Mouse (Mus musculus) lung, embryonic 16.5 days (tissue): ENCODE measurements around the gene Cic. TPM values are rescaled to one million over a fixed set of nuclear protein-coding genes. Genes with fewer than 3 reads are reported as not detected.

Experiments used
- ATAC-seq: fragments of 200-750 bp; cut with Nextera tagmentation; 2 replicates; pipeline ENCODE4 v1.8.0; 2017; ENCODE audit warnings: low read depth, mild to moderate bottlenecking, moderate library complexity
- H3K27ac ChIP-seq: fragments of 300-500 bp; sonication (generic); 2 replicates; pipeline ENCODE4 v1.5.1; 2014; ENCODE audit warnings: mild to moderate bottlenecking, control low read depth, low read length
- H3K27me3 ChIP-seq: fragments of 300-500 bp; sonication (generic); 2 replicates; pipeline ENCODE4 v1.6.1; 2014; ENCODE audit warnings: low read depth, low read length, mixed read lengths; ENCODE audit not compliant: control insufficient read depth, insufficient read depth
- H3K36me3 ChIP-seq: fragments of 300-500 bp; sonication (generic); 2 replicates; pipeline ENCODE4 v1.6.1; 2014; ENCODE audit warnings: low read length; ENCODE audit not compliant: control insufficient read depth, insufficient read depth
- H3K4me1 ChIP-seq: fragments of 300-500 bp; sonication (generic); replicated peaks from 2 replicates; pipeline ENCODE4 v1.6.1; 2014; ENCODE audit warnings: low read length, mixed read lengths; ENCODE audit not compliant: control insufficient read depth, insufficient read depth
- H3K4me2 ChIP-seq: fragments of 300-500 bp; sonication (generic); 2 replicates; pipeline ENCODE4 v1.6.1; 2014; ENCODE audit warnings: low read depth, low read length, control low read depth
- H3K4me3 ChIP-seq: fragments of 300-500 bp; sonication (generic); 2 replicates; pipeline ENCODE4 v1.5.1; 2014; ENCODE audit warnings: mild to moderate bottlenecking, low read length, control low read depth
- H3K9ac ChIP-seq: fragments of 300-500 bp; sonication (generic); 2 replicates; pipeline ENCODE4 v1.6.1; 2014; ENCODE audit warnings: low read length, control low read depth
- H3K9me3 ChIP-seq: fragments of 300-500 bp; sonication (generic); 2 replicates; pipeline ENCODE4 v1.6.1; 2016; ENCODE audit warnings: low read length; ENCODE audit not compliant: control insufficient read depth
- WGBS: fragments of 180-500 bp; shearing (Covaris S2); extraction: QIAGEN DNeasy Blood & Tissue Kit; methylation state at CpG from one replicate; pipeline ENCODE4 v1.1.7; 2014; 5-methylcytosine and 5-hydroxymethylcytosine counted together
- polyA plus RNA-seq: library from polyadenylated mRNA; unstranded; fragments of >200 nt; fragmentation: Nextera tagmentation; extraction: Ambion mirVana; gene quantifications from 2 replicates; pipeline ENCODE4 v1.2.1, GENCODE M21; 2015

Gene Cic
- 23.5 and 28.9 TPM in 2 replicates for polyA plus RNA-seq

DNA sequence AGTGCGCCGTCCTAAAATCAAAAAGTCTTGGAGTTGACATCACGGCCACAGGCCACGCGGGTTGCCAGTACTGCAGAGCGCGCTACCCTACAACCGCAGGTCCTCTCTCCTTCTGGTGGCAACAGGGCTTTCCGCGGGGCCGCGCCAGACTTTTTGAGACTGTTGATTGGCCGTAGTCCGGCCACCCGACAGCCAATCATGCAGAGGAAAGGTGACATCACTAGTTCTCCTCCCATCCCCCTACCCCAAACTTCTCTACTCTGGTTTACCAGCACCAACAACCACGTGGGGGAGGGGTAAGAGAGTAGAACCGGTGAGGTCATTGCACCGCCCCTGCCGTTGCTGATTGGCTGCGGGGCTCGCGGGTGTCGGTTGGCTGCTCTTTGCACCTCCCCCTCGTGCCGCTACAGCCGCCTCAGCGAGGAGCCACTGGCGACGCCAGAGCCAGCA lies at the start of gene Cic:
Gene Cic (plus strand): TSS at position 404 of the 450 bp plus-strand sequence.
- H3K9me3 ChIP-seq, result no peaks in the 10 kb centered on the region
- 0% methylated on average over 29 of the region's 29 CpGs for WGBS
- peaks cover 7% of the 10 kb centered on the region for H3K36me3 ChIP-seq
- H3K27ac ChIP-seq, result peak within 1 kb of the TSS; percentile 95
- ATAC-seq, result peak; percentile 90
- no peaks in the 10 kb centered on the region for H3K27me3 ChIP-seq
- H3K4me3 ChIP-seq, result peak within 1 kb of the TSS; percentile 80
- peak within 1 kb of the TSS; percentile 82 for H3K4me2 ChIP-seq
- H3K4me1 ChIP-seq, result peaks cover 17% of the 10 kb centered on the region
- H3K9ac ChIP-seq, result peak within 1 kb of the TSS; percentile 84

DNA sequence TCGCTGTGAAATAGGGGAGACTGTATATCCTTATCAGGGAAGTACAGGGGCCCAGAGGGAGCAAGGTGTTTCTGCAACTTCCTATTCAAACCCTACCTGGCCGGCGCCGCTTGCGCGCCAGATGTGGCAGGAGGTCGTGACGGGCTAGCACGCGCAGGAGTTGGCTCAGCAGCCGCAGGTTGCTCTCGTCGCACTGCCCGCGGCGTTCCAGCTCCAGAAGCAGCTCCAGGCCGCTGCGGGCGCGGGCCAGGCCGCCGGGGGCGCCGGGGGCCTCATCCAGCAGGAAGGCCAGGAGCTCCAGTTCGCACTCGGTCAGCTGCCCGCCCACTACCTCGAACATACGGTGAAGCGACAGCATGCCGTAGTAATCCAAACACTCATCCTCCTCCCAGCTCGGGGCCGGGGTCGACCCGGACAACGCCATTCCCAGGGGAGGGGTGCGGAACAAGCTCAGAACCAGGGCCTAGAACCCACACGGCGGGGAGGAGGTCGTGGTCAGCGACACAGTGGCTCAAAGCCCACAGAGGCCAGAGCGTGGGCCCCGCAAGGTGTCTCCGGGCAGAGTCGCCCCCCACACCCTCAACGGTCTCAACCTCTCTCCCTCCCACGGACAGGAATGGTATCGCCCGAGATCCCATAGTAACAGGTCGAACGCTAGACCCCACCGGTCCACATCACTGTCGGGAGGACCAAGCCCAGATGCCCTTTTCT lies 48.6 kb upstream of the Cic start:
- H3K4me3 ChIP-seq, result peak overlapping the region; percentile 83
- peaks cover 27% of the 10 kb centered on the region for H3K4me1 ChIP-seq
- peak overlapping the region; percentile 76 for H3K27ac ChIP-seq
- peak overlapping the region; percentile 85 for H3K4me2 ChIP-seq
- WGBS, result under 1% methylated on average over 53 of the region's 53 CpGs
- peak overlapping the region; percentile 84 for H3K9ac ChIP-seq
- no peaks in the 10 kb centered on the region for H3K9me3 ChIP-seq
- ATAC-seq, result 0 out of 2 replicates have a peak, but pooled peaks have one; percentile 3
- no peaks in the 10 kb centered on the region for H3K27me3 ChIP-seq
- H3K36me3 ChIP-seq, result no peaks in the 10 kb centered on the region

DNA sequence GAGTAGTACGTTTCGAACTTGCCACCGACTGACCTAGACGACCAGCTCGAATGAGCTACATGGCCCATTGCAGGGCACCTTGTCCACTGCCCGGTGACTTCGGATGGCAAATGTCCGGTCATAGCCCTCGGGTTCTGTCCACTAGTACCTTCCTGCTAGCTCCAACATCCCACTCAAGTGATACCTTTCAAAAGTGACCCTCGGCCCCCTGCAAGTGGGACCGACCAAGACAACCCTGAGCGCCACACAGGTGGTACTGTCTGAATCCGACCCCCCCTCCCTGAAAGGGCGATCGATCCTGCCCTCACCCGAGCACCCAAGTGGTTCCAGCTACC lies 48.1 kb upstream of the Cic start:
- no peaks in the 10 kb centered on the region for H3K9me3 ChIP-seq
- peak overlapping the region; percentile 76 for H3K27ac ChIP-seq
- H3K4me2 ChIP-seq, result peak overlapping the region; percentile 85
- H3K4me1 ChIP-seq, result peaks cover 27% of the 10 kb centered on the region
- 0% methylated on average over 16 of the region's 16 CpGs for WGBS
- peaks cover under 1% of the 10 kb centered on the region; the same call in 1 of the 2 replicates for H3K36me3 ChIP-seq
- no peak; the same call in none of the 2 replicates for ATAC-seq
- H3K27me3 ChIP-seq, result no peaks in the 10 kb centered on the region
- H3K4me3 ChIP-seq, result peak overlapping the region; percentile 83
- peak overlapping the region; percentile 84 for H3K9ac ChIP-seq

DNA sequence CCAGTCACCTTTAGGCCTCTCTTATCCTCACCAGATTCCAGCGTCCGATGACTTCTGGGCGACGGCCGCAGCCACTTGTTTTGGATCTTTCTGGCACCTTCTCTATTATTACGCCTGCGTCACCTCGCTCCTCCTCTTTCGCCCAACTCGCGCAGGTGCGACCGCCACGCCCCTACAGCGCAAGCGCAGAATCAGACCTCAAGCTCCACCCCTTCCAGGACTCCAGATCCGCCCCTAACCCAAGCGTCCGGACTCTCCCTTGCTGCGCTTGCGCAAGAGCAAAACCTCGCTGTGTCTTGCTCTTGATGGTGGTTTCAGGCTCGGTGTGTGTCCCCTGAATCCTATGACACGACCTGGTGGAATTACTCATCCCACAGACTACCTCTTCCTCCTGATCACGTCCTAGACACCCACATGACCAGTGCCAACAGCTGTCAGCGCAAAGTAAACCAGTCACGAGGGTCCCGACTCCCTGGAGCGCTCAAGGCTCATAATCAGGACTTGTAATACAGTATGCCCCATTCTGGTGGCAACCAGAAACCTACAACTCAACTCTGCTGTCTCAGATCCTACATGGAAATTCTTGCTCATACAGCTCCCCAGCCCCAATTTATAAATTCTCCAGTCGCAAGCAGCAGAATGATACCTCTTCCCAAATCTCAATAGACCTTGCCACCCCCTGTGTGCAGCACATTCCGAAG lies 47.6 kb upstream of the Cic start:
- peak overlapping the region; percentile 84 for H3K9ac ChIP-seq
- peak overlapping the region; percentile 85 for H3K4me2 ChIP-seq
- peaks cover 2% of the 10 kb centered on the region; the same call in 1 of the 2 replicates for H3K36me3 ChIP-seq
- H3K27me3 ChIP-seq, result no peaks in the 10 kb centered on the region
- peak overlapping the region; percentile 83 for H3K4me3 ChIP-seq
- peak overlapping the region; percentile 76 for H3K27ac ChIP-seq
- 2% methylated on average over 31 of the region's 31 CpGs for WGBS
- peak; percentile 72 for ATAC-seq
- no peaks in the 10 kb centered on the region for H3K9me3 ChIP-seq
- H3K4me1 ChIP-seq, result peaks cover 27% of the 10 kb centered on the region

DNA sequence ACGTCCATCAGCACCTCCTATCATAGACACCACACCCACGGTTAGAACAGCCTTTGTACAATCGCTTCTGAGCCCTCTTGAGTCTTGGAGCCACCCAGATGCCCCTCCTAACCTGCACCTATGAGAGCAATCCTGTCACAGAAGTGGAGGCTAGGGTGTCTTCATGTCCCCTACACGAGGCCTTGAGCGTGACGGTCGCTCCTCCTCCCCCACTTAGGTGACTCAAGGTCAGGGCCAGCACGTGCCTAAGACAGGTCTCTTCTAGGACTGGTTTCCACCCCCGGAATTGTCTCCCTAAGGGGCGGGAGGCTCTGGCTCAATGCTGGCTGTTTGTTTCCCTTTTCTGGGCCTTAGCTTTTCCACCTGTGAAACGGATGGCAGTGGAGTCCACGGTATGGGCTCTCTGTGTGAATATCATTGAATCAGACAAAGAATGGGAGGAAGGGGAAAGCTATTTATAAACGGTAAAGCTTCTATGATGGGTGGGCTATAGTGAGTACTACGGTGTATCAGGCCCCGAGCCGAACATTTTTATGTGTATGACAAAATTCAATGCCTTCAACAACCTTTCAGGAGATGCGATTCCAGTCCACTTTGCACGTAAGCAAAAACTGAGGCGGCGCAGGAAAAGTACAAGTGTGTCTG lies 46.9 kb upstream of the Cic start, which contains the start of gene Dedd2:
Gene Dedd2 (minus strand): TSS at position 159 of the 645 bp plus-strand sequence.
- Histone ChIP-seq H3K9me3 (no peaks in the 10 kb centered on the region), H3K27me3 (no peaks in the 10 kb centered on the region), H3K4me3 (peak within 1 kb of the TSS; percentile 83), H3K4me2 (peak within 1 kb of the TSS; percentile 85), H3K4me1 (peaks cover 27% of the 10 kb centered on the region), H3K27ac (peak within 1 kb of the TSS; percentile 94), H3K36me3 (peaks cover 8% of the 10 kb centered on the region), H3K9ac (peak within 1 kb of the TSS; percentile 86)
- 3% methylated on average over 20 of the region's 20 CpGs for WGBS
- ATAC-seq, result no peak

DNA sequence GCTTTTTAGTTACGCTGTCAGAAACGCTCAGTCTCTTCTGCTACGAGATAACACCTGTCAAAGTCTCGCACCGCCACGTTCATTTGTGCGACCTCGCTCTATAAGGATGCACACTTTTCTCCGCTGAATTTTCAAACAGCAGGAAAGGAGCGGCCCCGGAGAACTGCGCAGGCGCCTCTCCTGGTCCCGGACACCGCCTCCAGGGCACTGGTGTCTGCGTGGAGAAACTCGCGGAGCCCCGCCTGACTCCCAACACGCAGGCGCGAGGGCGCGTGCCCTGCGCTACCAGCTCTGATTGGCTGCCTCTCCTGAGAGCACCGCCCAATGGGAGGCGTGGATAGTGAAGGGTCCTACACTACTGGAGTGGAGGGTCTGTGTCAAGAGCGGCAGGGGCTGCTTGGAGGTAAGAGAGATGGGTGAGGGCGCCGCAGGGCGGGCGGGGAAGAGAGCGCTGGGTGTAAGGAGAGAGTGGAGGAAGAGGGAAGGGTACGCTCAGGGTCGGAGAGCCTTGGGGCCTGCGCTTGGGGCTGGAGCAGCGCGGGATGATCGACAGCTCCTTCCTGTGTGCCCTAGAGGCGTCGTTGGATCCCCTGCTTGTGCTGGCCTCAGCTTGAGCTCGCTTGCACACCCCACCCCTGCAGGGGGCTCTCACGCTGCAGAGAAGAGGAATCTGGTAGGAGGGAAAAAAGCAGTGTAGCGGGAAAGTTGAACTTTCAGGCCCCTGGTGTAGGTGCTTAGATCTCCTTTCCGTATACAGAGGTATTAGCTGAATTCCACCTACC lies 46.2 kb upstream of the Cic start, which contains the start of gene Zfp526:
Gene Zfp526 (plus strand): TSS at position 324 of the 782 bp plus-strand sequence.
- peak; percentile 95 for ATAC-seq
- H3K27ac ChIP-seq, result peak within 1 kb of the TSS; percentile 94
- no peaks in the 10 kb centered on the region for H3K27me3 ChIP-seq
- WGBS, result under 1% methylated on average over 40 of the region's 45 CpGs
- H3K4me2 ChIP-seq, result peak within 1 kb of the TSS; percentile 85
- H3K9ac ChIP-seq, result peak within 1 kb of the TSS; percentile 86
- peaks cover 27% of the 10 kb centered on the region for H3K4me1 ChIP-seq
- H3K36me3 ChIP-seq, result peaks cover 15% of the 10 kb centered on the region
- H3K4me3 ChIP-seq, result peak within 1 kb of the TSS; percentile 83
- no peaks in the 10 kb centered on the region for H3K9me3 ChIP-seq

DNA sequence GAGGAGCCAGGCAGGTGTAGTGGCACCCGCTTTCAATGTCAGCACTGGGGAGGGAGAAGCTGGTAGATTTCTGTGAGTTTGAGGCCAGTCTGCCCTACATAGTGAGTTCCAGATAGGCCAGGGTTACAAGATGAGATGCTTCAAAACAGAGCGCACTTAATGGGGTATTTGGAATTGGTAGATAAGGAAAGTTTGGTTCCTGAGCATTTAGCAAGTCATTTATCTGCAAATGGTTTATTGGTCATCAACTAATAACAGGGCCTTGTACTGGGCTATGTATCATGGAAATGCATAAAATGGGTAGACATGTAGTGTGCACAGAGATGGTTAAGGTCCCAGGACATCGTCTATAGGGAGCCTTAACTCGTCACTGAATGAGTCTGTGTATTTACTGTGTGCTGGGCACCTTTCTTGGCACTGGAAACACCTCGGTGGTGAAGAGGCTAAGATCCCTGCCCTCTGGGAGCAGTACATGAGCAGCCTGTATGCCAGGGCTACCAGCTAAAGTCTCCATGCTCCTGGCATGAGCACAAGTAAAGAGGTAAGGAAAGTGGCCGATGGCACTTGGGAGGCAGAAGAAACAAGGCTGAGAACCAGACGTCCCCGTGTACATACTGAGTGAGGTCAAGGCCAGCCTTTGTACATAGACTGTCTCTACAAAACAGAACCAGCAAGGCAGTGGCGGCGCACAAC lies 45.1 kb upstream of the Cic start:
- Histone ChIP-seq H3K27ac (no peak overlapping the region), H3K4me2 (peak overlapping the region; percentile 85), H3K4me1 (peaks cover 27% of the 10 kb centered on the region), H3K4me3 (peak overlapping the region; percentile 83), H3K9me3 (no peaks in the 10 kb centered on the region), H3K27me3 (no peaks in the 10 kb centered on the region), H3K36me3 (peaks cover 23% of the 10 kb centered on the region), H3K9ac (peak overlapping the region; percentile 86)
- no peak for ATAC-seq
- 72% methylated on average over 10 of the region's 10 CpGs for WGBS

DNA sequence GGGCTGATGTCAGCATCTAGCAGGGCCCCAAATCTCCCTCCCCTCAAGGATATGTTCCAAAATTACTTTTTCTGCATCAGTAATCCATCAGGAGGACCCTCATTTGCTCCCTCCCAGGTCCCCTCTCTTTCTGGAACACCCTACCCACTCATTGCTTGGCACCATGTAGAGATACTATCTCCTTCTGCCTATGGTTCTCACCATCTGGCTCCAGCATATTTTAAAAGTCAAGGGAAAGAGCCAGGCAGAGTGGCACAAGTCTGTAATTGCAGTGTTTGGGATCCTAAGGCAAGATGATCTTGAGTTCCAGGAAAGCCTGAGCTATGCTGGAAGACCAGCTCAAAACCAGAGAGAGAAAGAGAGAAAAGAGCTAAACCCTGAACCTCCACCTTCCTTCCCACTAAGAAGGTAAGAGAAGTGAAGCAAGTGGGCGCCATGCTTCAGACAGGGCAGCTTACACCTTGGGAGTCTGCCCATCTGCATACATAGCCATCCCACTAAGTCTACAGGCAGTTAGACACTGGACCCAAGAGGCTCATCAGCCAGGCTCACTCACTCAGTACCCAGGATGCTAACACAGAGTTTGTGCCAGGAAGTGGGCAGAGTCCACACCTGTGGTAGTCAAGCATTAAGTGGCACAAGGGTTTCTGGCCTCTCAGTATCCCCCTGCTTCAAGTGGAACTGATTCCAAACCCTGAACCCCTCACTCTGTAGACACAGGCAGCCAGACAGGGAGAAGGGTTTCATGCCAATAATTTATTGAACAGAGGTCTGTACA lies 39.8 kb upstream of the Cic start:
- Histone ChIP-seq H3K4me3 (no peak overlapping the region), H3K27ac (no peak overlapping the region), H3K4me1 (peaks cover under 1% of the 10 kb centered on the region), H3K36me3 (peaks cover 60% of the 10 kb centered on the region), H3K4me2 (no peak overlapping the region), H3K27me3 (no peaks in the 10 kb centered on the region), H3K9me3 (no peaks in the 10 kb centered on the region), H3K9ac (no peak overlapping the region)
- no peak for ATAC-seq
- WGBS, result 95% methylated on average over 1 of the region's 1 CpGs
